Mouse (Mus musculus): ENCODE data around the gene Spint2. TPM values are rescaled to one million over a fixed set of nuclear protein-coding genes. Genes with fewer than 3 reads are reported as not detected.

The Spint2 gene
- polyA plus RNA-seq, 1 experiment from 2014 or later = 18.3 TPM

DNA sequence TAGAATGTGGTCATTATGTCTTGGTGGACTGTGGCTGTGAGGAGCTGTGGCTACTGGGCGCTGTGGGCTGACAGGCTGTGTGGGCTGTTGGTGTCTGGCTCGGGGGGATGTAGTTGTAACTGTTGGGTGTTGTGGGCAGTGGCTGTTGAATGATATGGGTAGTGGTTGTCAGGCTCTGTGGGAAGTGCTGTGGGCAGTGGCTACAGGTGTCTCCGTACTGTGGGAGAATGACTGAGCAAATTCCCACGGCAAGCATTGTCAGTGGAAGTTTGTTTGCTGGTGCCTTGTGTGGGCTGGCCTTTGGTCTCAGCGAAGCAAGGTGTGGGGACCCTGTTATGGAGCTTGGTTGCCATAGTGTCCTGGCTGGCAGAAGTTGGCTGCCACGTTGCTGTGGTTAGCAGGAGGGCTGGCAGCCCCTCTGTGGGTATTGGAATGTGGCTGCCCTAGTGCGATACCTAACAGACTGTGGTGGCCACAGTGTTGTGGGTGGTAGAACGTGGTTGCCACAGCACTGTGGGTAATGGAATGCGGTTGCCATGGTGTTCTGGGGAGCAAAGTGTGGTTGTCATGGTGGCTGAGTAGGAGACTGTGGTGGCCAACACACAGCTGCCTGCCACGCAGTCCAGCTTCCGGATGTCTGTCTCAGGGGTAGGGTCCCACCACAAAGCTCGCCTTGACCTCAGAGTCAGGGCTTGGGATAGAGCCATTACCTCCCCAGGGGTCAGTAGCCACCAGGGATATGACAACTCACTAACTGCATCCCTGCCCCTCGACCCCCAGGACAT is 33.3 kb upstream of the Spint2 start:
- peak overlapping the region; percentile 9; the same call in 1 of the 2 replicates for H3K4me2 ChIP-seq
- whole genome bisulfite sequencing = 50% methylated on average over 13 of the region's 13 CpGs
- H3K36me3 ChIP-seq (ENCODE audit: control insufficient read depth, insufficient read depth, low read length) = peaks cover 5% of the 10 kb centered on the region
- no peak overlapping the region for H3K27ac ChIP-seq (ENCODE audit: low read depth, low read length)
- DNase-seq (ENCODE audit: low spot score, missing footprints) (peak; percentile 93), ATAC-seq (ENCODE audit: low FRiP score) (peak; percentile 33)
- H3K9ac ChIP-seq (ENCODE audit: low read length) = no peak overlapping the region
- H3K27me3 ChIP-seq (ENCODE audit: control insufficient read depth, insufficient read depth, low read length) = no peaks in the 10 kb centered on the region
- H3K4me3 ChIP-seq (ENCODE audit: low read depth, low read length) = no peak overlapping the region
- peaks cover 72% of the 10 kb centered on the region for H3K4me1 ChIP-seq (ENCODE audit: control insufficient read depth, insufficient read depth, low read length)
- H3K9me3 ChIP-seq (ENCODE audit: control insufficient read depth, low read length) = no peaks in the 10 kb centered on the region

DNA sequence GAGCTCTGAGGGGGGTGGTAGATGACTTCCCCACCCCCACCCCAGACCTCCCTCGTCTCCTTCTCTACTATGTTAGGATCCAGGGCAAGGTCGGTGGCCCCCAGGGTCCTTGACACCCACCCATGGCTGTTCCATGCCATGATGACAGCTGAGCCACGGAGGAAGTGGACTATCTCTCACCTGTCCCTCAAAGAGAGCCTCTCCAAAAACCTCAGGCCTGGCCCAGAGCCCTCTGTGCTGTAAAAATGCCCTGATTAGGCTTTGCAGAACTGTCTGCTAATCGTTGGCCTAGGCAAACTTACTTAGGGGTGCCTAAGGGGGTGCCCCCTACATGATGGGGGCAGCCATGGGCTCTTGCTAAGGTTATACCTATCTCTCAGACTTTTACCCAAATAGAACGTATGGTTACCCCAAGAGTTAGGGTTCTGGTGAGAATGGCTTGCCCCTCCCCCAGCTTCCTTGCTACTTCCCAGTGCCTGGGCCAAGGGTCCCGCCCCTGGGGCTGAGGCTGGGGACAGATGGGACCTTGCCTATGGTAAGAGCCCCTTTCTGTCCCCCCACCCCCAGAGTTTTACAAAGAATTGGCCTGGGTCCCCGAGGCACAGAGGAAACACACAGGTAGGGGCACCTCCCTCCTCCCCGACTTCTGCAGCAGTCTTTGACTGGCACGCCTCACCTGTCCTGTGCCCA is 32.0 kb upstream of the Spint2 start:
- H3K9me3 ChIP-seq (ENCODE audit: control insufficient read depth, low read length) = no peaks in the 10 kb centered on the region
- ATAC-seq (ENCODE audit: low FRiP score) (no peak), DNase-seq (ENCODE audit: low spot score, missing footprints) (no peak)
- no peak overlapping the region for H3K9ac ChIP-seq (ENCODE audit: low read length)
- H3K27me3 ChIP-seq (ENCODE audit: control insufficient read depth, insufficient read depth, low read length) = peaks cover 3% of the 10 kb centered on the region
- H3K4me2 ChIP-seq = no peak overlapping the region
- H3K4me3 ChIP-seq (ENCODE audit: low read depth, low read length) = no peak overlapping the region
- WGBS = 48% methylated on average over 9 of the region's 9 CpGs
- no peak overlapping the region for H3K27ac ChIP-seq (ENCODE audit: low read depth, low read length)
- H3K4me1 ChIP-seq (ENCODE audit: control insufficient read depth, insufficient read depth, low read length) = peaks cover 73% of the 10 kb centered on the region
- peaks cover 5% of the 10 kb centered on the region for H3K36me3 ChIP-seq (ENCODE audit: control insufficient read depth, insufficient read depth, low read length)

DNA sequence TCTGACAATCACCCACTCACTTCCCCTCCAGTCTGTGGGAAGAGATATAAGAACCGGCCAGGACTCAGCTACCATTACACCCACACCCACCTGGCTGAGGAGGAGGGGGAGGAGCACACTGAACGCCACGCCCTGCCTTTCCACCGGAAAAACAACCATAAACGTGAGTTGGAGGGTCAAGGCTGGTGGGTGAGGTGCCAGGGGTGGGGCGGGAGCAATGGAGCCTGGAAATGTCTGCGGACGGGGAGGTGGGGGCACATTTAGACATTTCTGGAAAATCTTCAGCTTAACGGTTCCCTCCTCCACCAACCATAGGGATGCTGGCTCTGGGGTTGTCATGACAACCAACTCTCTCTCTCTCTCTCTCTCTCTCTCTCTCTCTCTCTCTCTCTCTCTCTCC is 31.3 kb upstream of the Spint2 start:
- H3K4me1 ChIP-seq (ENCODE audit: control insufficient read depth, insufficient read depth, low read length) = peaks cover 73% of the 10 kb centered on the region

GRCm38 (mm10) chr7:29309749-29310148 is 28.0 kb upstream of the Spint2 start:
- H3K36me3 ChIP-seq (ENCODE audit: control insufficient read depth, insufficient read depth, low read length) = peaks cover 5% of the 10 kb centered on the region
- peaks cover 3% of the 10 kb centered on the region for H3K27me3 ChIP-seq (ENCODE audit: control insufficient read depth, insufficient read depth, low read length)
- H3K4me3 ChIP-seq (ENCODE audit: low read depth, low read length) = peak overlapping the region; percentile 75
- peak overlapping the region; percentile 62 for H3K4me2 ChIP-seq
- H3K9me3 ChIP-seq (ENCODE audit: control insufficient read depth, low read length) = no peaks in the 10 kb centered on the region
- DNase-seq (ENCODE audit: low spot score, missing footprints) = no peak
- H3K4me1 ChIP-seq (ENCODE audit: control insufficient read depth, insufficient read depth, low read length) = peaks cover 65% of the 10 kb centered on the region
- H3K27ac ChIP-seq (ENCODE audit: low read depth, low read length) = no peak overlapping the region
- ATAC-seq (ENCODE audit: low FRiP score) = no peak
- peak overlapping the region; percentile 73 for H3K9ac ChIP-seq (ENCODE audit: low read length)
- WGBS = 12% methylated on average over 5 of the region's 5 CpGs

More for the DNA sequence above, 31.3 kb upstream of the Spint2 start:
- peaks cover 5% of the 10 kb centered on the region for H3K36me3 ChIP-seq (ENCODE audit: control insufficient read depth, insufficient read depth, low read length)
- no peak for DNase-seq (ENCODE audit: low spot score, missing footprints)
- no peak overlapping the region; the same call in 1 of the 2 replicates for H3K4me2 ChIP-seq
- no peak overlapping the region for H3K9ac ChIP-seq (ENCODE audit: low read length)
- 35% methylated on average over 9 of the region's 9 CpGs for WGBS
- H3K4me3 ChIP-seq (ENCODE audit: low read depth, low read length) = no peak overlapping the region; the same call in 1 of the 2 replicates
- no peak for ATAC-seq (ENCODE audit: low FRiP score)
- peaks cover 3% of the 10 kb centered on the region for H3K27me3 ChIP-seq (ENCODE audit: control insufficient read depth, insufficient read depth, low read length)
- no peaks in the 10 kb centered on the region for H3K9me3 ChIP-seq (ENCODE audit: control insufficient read depth, low read length)
- H3K27ac ChIP-seq (ENCODE audit: low read depth, low read length) = no peak overlapping the region

GRCm38 (mm10) chr7:29309221-29309721 is 27.6 kb upstream of the Spint2 start:
- peak; percentile 88 for DNase-seq (ENCODE audit: low spot score, missing footprints)
- peak overlapping the region; percentile 75 for H3K4me3 ChIP-seq (ENCODE audit: low read depth, low read length)
- H3K36me3 ChIP-seq (ENCODE audit: control insufficient read depth, insufficient read depth, low read length) = peaks cover 5% of the 10 kb centered on the region
- peak overlapping the region; percentile 62 for H3K4me2 ChIP-seq
- WGBS = under 1% methylated on average over 31 of the region's 36 CpGs
- peaks cover 3% of the 10 kb centered on the region for H3K27me3 ChIP-seq (ENCODE audit: control insufficient read depth, insufficient read depth, low read length)
- peak overlapping the region; percentile 73 for H3K9ac ChIP-seq (ENCODE audit: low read length)
- peaks cover 64% of the 10 kb centered on the region for H3K4me1 ChIP-seq (ENCODE audit: control insufficient read depth, insufficient read depth, low read length)
- peak overlapping the region; percentile 51; the same call in 1 of the 2 replicates for H3K27ac ChIP-seq (ENCODE audit: low read depth, low read length)
- no peak for ATAC-seq (ENCODE audit: low FRiP score)
- no peaks in the 10 kb centered on the region for H3K9me3 ChIP-seq (ENCODE audit: control insufficient read depth, low read length)

- H3K9ac ChIP-seq (ENCODE audit: low read length) = peak overlapping the region; percentile 70
- H3K9me3 ChIP-seq (ENCODE audit: control insufficient read depth, low read length) = no peaks in the 10 kb centered on the region
- peaks cover 51% of the 10 kb centered on the region for H3K4me1 ChIP-seq (ENCODE audit: control insufficient read depth, insufficient read depth, low read length)
- WGBS = under 1% methylated on average over 41 of the region's 42 CpGs
- no peak overlapping the region; the same call in 1 of the 2 replicates for H3K27ac ChIP-seq (ENCODE audit: low read depth, low read length)
- peak overlapping the region; percentile 62 for H3K4me2 ChIP-seq
- peaks cover 5% of the 10 kb centered on the region for H3K36me3 ChIP-seq (ENCODE audit: control insufficient read depth, insufficient read depth, low read length)
- DNase-seq (ENCODE audit: low spot score, missing footprints) (peak; percentile 98), ATAC-seq (ENCODE audit: low FRiP score) (peak; percentile 80)
- peaks cover 3% of the 10 kb centered on the region for H3K27me3 ChIP-seq (ENCODE audit: control insufficient read depth, insufficient read depth, low read length)
- H3K4me3 ChIP-seq (ENCODE audit: low read depth, low read length) = peak overlapping the region; percentile 75
Observed at GRCm38 (mm10) chr7:29307350-29308104, 25.8 kb upstream of the Spint2 start.

- H3K4me3 ChIP-seq (ENCODE audit: low read depth, low read length) = 0 out of 2 replicates have a peak overlapping the region, but pooled peaks have one; percentile 9
- H3K36me3 ChIP-seq (ENCODE audit: control insufficient read depth, insufficient read depth, low read length) = peaks cover 3% of the 10 kb centered on the region
- H3K9ac ChIP-seq (ENCODE audit: low read length) = no peak overlapping the region; the same call in 1 of the 2 replicates
- DNase-seq (ENCODE audit: low spot score, missing footprints) = peak; percentile 97
- 0 out of 2 replicates have a peak, but pooled peaks have one; percentile 6 for ATAC-seq (ENCODE audit: low FRiP score)
- H3K4me2 ChIP-seq = peak overlapping the region; percentile 73
- WGBS = 21% methylated on average over 7 of the region's 7 CpGs
- H3K4me1 ChIP-seq (ENCODE audit: control insufficient read depth, insufficient read depth, low read length) = peaks cover 51% of the 10 kb centered on the region
- H3K27ac ChIP-seq (ENCODE audit: low read depth, low read length) = no peak overlapping the region; the same call in 1 of the 2 replicates
- peaks cover 3% of the 10 kb centered on the region for H3K27me3 ChIP-seq (ENCODE audit: control insufficient read depth, insufficient read depth, low read length)
- no peaks in the 10 kb centered on the region for H3K9me3 ChIP-seq (ENCODE audit: control insufficient read depth, low read length)
Observed at GRCm38 (mm10) chr7:29306619-29307018, 24.9 kb upstream of the Spint2 start.

DNA sequence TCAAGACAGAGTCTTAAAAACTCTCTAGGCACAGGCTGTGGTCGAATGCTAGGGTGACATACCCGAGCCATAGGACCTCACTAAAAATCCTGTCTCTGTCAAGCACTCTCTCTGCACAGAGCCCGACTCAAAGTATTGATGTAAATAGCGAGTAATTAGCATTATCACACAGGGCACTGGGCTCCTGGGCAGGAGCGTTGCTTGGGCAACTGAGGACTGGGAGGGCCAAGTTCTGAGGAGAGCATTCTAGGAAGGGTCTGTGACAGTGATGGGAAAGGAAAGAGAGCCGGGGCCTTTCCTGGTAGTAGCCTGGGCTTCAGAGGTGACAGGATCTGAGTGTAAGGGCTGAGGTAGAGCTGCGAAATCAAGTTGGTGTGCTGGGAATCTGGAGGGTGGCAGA is 24.4 kb upstream of the Spint2 start:
- Histone ChIP-seq H3K9me3 (ENCODE audit: control insufficient read depth, low read length) (no peaks in the 10 kb centered on the region), H3K4me3 (ENCODE audit: low read depth, low read length) (peak overlapping the region; percentile 9; the same call in 1 of the 2 replicates), H3K9ac (ENCODE audit: low read length) (peak overlapping the region; percentile 29), H3K4me1 (ENCODE audit: control insufficient read depth, insufficient read depth, low read length) (peaks cover 51% of the 10 kb centered on the region), H3K27me3 (ENCODE audit: control insufficient read depth, insufficient read depth, low read length) (peaks cover 3% of the 10 kb centered on the region), H3K4me2 (peak overlapping the region; percentile 73), H3K36me3 (ENCODE audit: control insufficient read depth, insufficient read depth, low read length) (no peaks in the 10 kb centered on the region; the same call in 1 of the 2 replicates), H3K27ac (ENCODE audit: low read depth, low read length) (peak overlapping the region; percentile 31)
- WGBS = 22% methylated on average over 7 of the region's 7 CpGs
- DNase-seq (ENCODE audit: low spot score, missing footprints) = peak; percentile 90
- no peak for ATAC-seq (ENCODE audit: low FRiP score)

Data from midbrain, embryonic 11.5 days (tissue).